Mouse (Mus musculus): ENCODE results near the gene Hspb7.

Hspb7 gene

GRCm38 (mm10) chr4:141444451-141445327 lies 24.1 kb downstream of the Hspb7 start, which contains the start of gene Zbtb17:
Gene Zbtb17, plus strand, starts transcription at chr4:141444654.
- peak; percentile 84 for ATAC-seq (ENCODE audit: insufficient number of reproducible peaks, low FRiP score, low TSS enrichment)

GRCm38 (mm10) chr4:141445328-141445720 lies 24.7 kb downstream of the Hspb7 start:
- no peak for ATAC-seq (ENCODE audit: insufficient number of reproducible peaks, low FRiP score, low TSS enrichment)

GRCm38 (mm10) chr4:141446211-141446610 lies 25.6 kb downstream of the Hspb7 start:
- ATAC-seq (ENCODE audit: insufficient number of reproducible peaks, low FRiP score, low TSS enrichment) = no peak

GRCm38 (mm10) chr4:141451251-141451650 lies 30.7 kb downstream of the Hspb7 start:
- no peak for ATAC-seq (ENCODE audit: insufficient number of reproducible peaks, low FRiP score, low TSS enrichment)

GRCm38 (mm10) chr4:141451916-141452450 lies 31.4 kb downstream of the Hspb7 start:
- ATAC-seq (ENCODE audit: insufficient number of reproducible peaks, low FRiP score, low TSS enrichment) = no peak

GRCm38 (mm10) chr4:141454581-141455350 lies 34.2 kb downstream of the Hspb7 start:
- ATAC-seq (ENCODE audit: insufficient number of reproducible peaks, low FRiP score, low TSS enrichment) = no peak

- no peak for ATAC-seq (ENCODE audit: insufficient number of reproducible peaks, low FRiP score, low TSS enrichment)
Observed at GRCm38 (mm10) chr4:141455526-141455925, 34.9 kb downstream of the Hspb7 start.

GRCm38 (mm10) chr4:141456193-141456938 lies 35.8 kb downstream of the Hspb7 start:
- no peak for ATAC-seq (ENCODE audit: insufficient number of reproducible peaks, low FRiP score, low TSS enrichment)

GRCm38 (mm10) chr4:141458236-141458635 lies 37.7 kb downstream of the Hspb7 start:
- ATAC-seq (ENCODE audit: insufficient number of reproducible peaks, low FRiP score, low TSS enrichment) = no peak

- no peak for ATAC-seq (ENCODE audit: insufficient number of reproducible peaks, low FRiP score, low TSS enrichment)
Observed at GRCm38 (mm10) chr4:141458888-141459287, 38.3 kb downstream of the Hspb7 start.

- no peak for ATAC-seq (ENCODE audit: insufficient number of reproducible peaks, low FRiP score, low TSS enrichment)
Observed at GRCm38 (mm10) chr4:141459766-141460165, 39.2 kb downstream of the Hspb7 start.

GRCm38 (mm10) chr4:141460481-141460880 lies 39.9 kb downstream of the Hspb7 start:
- ATAC-seq (ENCODE audit: insufficient number of reproducible peaks, low FRiP score, low TSS enrichment) = no peak

GRCm38 (mm10) chr4:141461088-141461487 lies 40.5 kb downstream of the Hspb7 start:
- no peak for ATAC-seq (ENCODE audit: insufficient number of reproducible peaks, low FRiP score, low TSS enrichment)

- ATAC-seq (ENCODE audit: insufficient number of reproducible peaks, low FRiP score, low TSS enrichment) = no peak
Observed at GRCm38 (mm10) chr4:141461576-141461975, 41.0 kb downstream of the Hspb7 start.

GRCm38 (mm10) chr4:141463472-141463871 lies 42.9 kb downstream of the Hspb7 start:
- no peak for ATAC-seq (ENCODE audit: insufficient number of reproducible peaks, low FRiP score, low TSS enrichment)

GRCm38 (mm10) chr4:141464722-141465121 lies 44.1 kb downstream of the Hspb7 start:
- no peak for ATAC-seq (ENCODE audit: insufficient number of reproducible peaks, low FRiP score, low TSS enrichment)

GRCm38 (mm10) chr4:141465512-141466288 lies 45.1 kb downstream of the Hspb7 start:
- ATAC-seq (ENCODE audit: insufficient number of reproducible peaks, low FRiP score, low TSS enrichment) = no peak

- ATAC-seq (ENCODE audit: insufficient number of reproducible peaks, low FRiP score, low TSS enrichment) = no peak
Observed at GRCm38 (mm10) chr4:141466289-141466795, 45.8 kb downstream of the Hspb7 start.

GRCm38 (mm10) chr4:141466844-141467580 lies 46.4 kb downstream of the Hspb7 start:
- no peak for ATAC-seq (ENCODE audit: insufficient number of reproducible peaks, low FRiP score, low TSS enrichment)

Data from cerebellum, adult (tissue).